Mouse (Mus musculus): Measurements from ENCODE around the gene Zfp108.
"Not testable (repeated sequence)": the region's sequence is repeated elsewhere in the genome, so short reads cannot be mapped to it uniquely, and the experiment has no call there.

Gene Zfp108

DNA sequence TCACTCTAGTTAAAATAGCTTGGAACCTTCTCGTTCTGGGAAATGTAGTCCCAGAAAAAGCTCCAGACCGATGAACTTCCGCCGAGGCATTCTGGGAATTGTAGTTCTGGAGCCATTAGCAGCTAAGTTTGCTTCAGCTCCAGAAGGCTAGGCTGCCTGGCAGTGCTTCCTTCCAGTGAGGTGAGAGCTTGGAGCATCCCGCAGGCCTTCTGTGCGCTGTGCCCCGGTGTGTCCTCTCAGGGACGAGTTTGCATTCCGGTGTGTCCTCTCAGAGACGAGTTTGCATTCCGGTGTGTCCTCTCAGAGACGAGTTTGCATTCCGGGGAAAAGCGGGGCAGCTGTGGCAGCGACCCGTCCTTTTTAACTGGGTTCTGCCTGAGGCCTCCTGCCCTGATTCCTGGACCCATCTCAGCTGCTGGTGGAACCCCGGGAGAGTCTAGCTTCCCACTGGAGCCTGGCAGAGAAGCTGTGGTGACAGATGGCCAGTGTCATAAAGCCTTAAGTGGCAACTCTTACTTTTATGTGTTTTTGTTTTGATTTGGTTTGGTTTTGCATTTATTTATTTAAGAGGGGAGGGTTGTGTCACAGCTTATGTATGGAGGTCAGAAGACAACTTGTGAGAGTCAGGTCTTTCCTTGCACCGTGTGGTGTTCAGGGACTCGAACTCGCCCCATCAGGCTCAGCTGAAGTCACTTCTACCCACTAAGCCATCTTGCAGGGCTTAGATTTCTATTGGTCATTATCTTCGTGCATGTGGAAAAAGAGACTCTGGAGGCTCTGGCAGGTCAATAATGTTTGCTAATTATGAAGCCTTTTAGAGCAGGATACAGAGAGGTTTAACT, at the start of gene Zfp108:
Zfp108 (plus strand) TSS at position 162 of the 842 bp plus-strand sequence.
- in situ Hi-C loops (cut with MboI, MseI): no loop called here

- in situ Hi-C loops (cut with MboI, MseI): no loop called here
These were observed 46.9 kb upstream of the Zfp108 start for GRCm38 (mm10) chr7:24207488-24208261.

GRCm38 (mm10) chr7:24208282-24208886, 46.2 kb upstream of the Zfp108 start:
- in situ Hi-C loops (cut with MboI, MseI): no loop called here

GRCm38 (mm10) chr7:24210296-24210695, 44.3 kb upstream of the Zfp108 start:
- in situ Hi-C loops (cut with MboI, MseI): no loop called here

- in situ Hi-C loops (cut with MboI, MseI): no loop called here
These were observed 43.3 kb upstream of the Zfp108 start, which contains the start of gene Zfp111 for GRCm38 (mm10) chr7:24211343-24211742. Gene Zfp111, minus strand, starts transcription at chr7:24211443.

- in situ Hi-C loops (cut with MboI, MseI): no loop called here
These were observed 17.4 kb upstream of the Zfp108 start, which contains the start of gene Zfp109 for GRCm38 (mm10) chr7:24237040-24237791. Gene Zfp109, minus strand, starts transcription at chr7:24237560.

- in situ Hi-C loops (cut with MboI, MseI): no loop called here
These were observed 597 bp upstream of the Zfp108 start for GRCm38 (mm10) chr7:24253779-24254615.

- in situ Hi-C loops (cut with MboI, MseI): no loop called here
These were observed 4.9 kb downstream of the Zfp108 start for GRCm38 (mm10) chr7:24259306-24259999.

GRCm38 (mm10) chr7:24260000-24260312, 5.4 kb downstream of the Zfp108 start:
- in situ Hi-C loops (cut with MboI, MseI): no loop called here

GRCm38 (mm10) chr7:24268176-24269155, 13.9 kb downstream of the Zfp108 start:
- in situ Hi-C loops (cut with MboI, MseI): no loop called here

GRCm38 (mm10) chr7:24269256-24269655, 14.7 kb downstream of the Zfp108 start:
- in situ Hi-C loops (cut with MboI, MseI): no loop called here

DNA sequence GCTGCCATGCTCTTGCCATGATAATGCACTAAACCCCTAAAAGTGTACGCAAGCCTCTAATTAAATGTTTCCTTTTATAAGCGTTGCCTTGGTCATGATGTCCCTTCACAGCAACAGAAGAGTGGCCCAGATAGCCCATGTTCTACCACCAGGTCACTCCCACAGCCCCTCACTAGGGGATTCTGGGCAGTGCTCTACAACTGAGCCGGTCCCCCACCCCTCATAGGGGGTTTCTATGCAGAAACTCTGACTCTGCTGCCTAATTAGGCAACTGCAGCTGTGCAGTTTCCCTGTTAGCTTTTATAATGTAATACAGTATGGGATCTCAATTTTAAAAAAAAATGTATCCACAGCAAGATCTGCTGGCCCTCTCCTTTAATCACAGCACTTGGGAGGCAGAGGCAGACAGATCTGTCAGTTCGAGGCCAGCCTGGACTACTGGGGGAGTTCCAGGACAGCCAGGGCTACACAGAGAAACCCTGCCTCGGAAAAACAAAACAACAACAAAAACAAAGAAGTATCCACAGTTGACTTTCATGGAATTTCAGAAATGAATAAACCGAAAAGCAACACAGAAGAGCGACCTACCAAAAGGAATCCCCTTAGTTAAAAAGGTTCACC, 15.2 kb downstream of the Zfp108 start:
- in situ Hi-C loops (cut with MboI, MseI): no loop called here

- in situ Hi-C loops (cut with MboI, MseI): no loop called here
These were observed 15.7 kb downstream of the Zfp108 start, which contains the start of gene Zfp93 for GRCm38 (mm10) chr7:24270288-24270672. Gene Zfp93, plus strand, starts transcription at chr7:24270420.

DNA sequence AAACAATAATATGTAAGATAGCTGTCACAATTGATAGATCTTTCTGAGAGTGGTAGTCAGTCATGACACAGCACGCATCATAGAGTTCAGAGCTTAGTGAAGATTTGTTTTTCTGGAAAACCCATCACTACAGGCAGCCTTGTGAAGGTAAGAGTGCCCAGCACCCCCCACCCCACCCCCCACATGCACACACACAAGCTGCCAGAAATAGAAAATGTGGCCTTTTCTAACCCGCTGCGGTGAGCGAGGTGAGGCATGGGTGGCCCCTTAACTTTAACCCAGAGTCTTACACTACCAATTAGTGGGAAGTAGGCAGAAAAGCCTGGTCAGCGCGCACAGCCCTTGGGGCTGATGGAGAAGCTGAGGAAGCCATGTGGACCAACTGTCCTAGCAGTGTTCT, 16.6 kb downstream of the Zfp108 start:
- in situ Hi-C loops (cut with MboI, MseI): no loop called here

GRCm38 (mm10) chr7:24274456-24274855, 19.9 kb downstream of the Zfp108 start:
- in situ Hi-C loops (cut with MboI, MseI): no loop called here

DNA sequence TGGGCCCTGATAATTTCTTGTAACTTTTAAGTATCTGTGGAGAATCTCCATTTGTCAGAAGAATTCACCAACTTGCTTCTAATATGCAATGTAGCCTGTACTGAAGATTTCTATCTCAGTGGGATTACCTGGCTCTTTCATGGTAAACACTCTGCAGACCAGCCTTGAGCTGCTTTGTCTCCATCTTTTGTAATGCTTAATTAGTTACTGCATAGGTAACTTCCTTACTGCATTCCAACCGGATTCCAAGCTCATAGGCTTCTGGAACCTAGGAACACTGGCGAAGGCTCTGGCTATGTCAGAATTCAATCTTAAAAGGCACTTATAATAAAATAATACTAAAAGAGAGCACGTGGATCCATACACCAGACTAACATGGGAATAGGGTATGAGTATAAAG, 24.2 kb downstream of the Zfp108 start:
- in situ Hi-C loops (cut with MboI, MseI): not testable (repeated sequence)

DNA sequence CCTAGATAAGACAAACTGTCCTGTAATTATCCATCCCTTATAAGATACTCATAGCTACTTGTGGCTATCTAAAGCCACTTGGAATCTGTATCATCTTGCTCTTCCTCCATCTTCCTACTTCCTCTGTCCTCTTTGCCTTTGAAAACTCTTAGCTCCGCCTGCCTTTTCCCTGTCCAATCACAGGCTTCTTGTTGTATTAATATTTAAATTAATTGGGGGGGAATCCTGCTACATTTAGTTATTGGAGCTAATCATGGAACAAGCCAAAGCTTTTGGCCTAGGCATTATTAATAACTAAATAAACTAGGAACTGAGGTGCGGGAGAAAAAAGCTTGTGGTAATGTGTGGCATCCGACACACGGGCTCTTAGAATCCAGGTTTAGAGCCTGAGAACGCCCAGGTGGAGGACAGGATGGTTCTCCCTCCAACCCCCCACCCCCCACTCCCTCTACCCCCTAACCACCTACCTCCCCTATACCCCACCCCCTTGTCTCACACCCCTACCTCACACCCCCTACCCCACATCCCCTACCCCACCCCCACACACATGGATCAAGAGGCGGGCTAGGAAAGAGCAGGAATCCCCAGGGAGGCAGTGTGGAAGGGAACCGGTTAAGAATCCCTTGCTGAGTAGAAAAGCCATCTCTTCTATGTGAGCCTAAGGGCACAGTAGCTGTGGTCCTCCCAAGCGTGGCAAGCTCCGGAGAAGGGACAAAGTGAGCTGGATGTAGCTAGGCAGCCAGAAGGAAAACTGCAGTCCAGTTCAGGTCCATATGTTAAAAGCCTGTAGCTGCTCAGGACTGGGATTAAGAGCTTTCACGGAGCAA, 25.6 kb downstream of the Zfp108 start:
- in situ Hi-C loops (cut with MboI, MseI): loop anchor here (10.0 kb wide), 1 partner anchor 315 kb away; no protein-coding TSS in a partner anchor

DNA sequence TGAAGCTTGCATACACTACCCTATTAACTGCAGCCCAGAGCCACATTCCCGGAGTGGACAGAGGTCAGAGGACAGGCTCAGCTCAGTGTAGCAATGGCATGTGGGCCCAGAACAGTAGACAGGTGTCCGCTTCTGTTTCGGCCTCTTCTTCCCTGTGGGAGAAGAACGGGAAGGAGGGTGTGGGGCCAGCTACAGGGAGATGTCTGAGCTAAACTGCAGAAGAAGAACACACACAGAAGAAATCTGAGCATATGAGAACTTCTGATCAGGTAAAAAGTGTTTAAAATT, 26.2 kb downstream of the Zfp108 start:
- in situ Hi-C loops (cut with MboI, MseI): loop anchor here (10.0 kb wide), 1 partner anchor 316 kb away; no protein-coding TSS in a partner anchor

All from regulatory T cell (primary cell).